14 mouse cellular contexts compared by ENCODE assay signal in genomic region chr10:83646351-83646885, GRCm38 (mm10). TPM values are rescaled to one million over a fixed set of nuclear protein-coding genes. Genes with fewer than 3 reads are reported as not detected.
DNase-seq lines count a peak whose midpoint lies in the region; ATAC-seq and TF ChIP-seq lines count a peak whose summit lies in the region.
"Had no signal": no experiment of that assay in that cellular context is flagged by ENCODE, and none has a peak within 500 bp of the region (broad histone marks: within the 10 kb centered on the region; RNA-seq: fewer than 3 reads in every experiment).

No protein-coding gene starts in this region.

- peaks cover 55% of the 10 kb centered on the region for H3K4me1 ChIP-seq in bone marrow macrophage, adult 2 months (ENCODE audit: control insufficient read depth, insufficient read depth, low read length)
- peaks cover 17% of the 10 kb centered on the region for H3K4me1 ChIP-seq in intestine, embryonic 15.5 days (replicated peaks)
- H3K4me1 ChIP-seq in megakaryocyte, embryonic 14.5 days = peaks cover 55% of the 10 kb centered on the region
- peaks cover 34% of the 10 kb centered on the region for H3K4me1 ChIP-seq in forebrain, embryonic 13.5 days

- H3K4me2 ChIP-seq in intestine, embryonic 15.5 days (replicated peaks) = 0 out of 2 replicates have a peak overlapping the region, but pooled peaks have one; percentile 1
- no peak overlapping the region for H3K4me2 ChIP-seq in forebrain, embryonic 13.5 days
- H3K4me2 ChIP-seq: embryonic facial prominence, embryonic 15.5 days had no signal

- TF ChIP-seq CTCF in bone marrow macrophage, adult 2 months (IDR thresholded peaks at IDR 0.05; ENCODE audit: low read depth, low read length) = no peak

- DNase-seq in heart, adult 18-20 months = peak; percentile 36 to 38
- no peak for DNase-seq in heart, postnatal 10 days
- no peak for DNase-seq in frontal cortex, postnatal 10 days (ENCODE audit: low spot score in 2 of 2)
- DNase-seq: adrenal gland, adult 2 months; midbrain, embryonic 14.5 days; thymus, postnatal 36 days had no signal

- H3K4me3 ChIP-seq in bone marrow macrophage, adult 2 months (ENCODE audit: insufficient read depth, low read length) = no peak overlapping the region
- no peak overlapping the region for H3K4me3 ChIP-seq in intestine, embryonic 15.5 days (replicated peaks)
- H3K4me3 ChIP-seq in megakaryocyte, embryonic 14.5 days (replicated peaks) = peak overlapping the region; percentile 50
- H3K4me3 ChIP-seq in forebrain, embryonic 13.5 days = no peak overlapping the region
- H3K4me3 ChIP-seq: embryonic facial prominence, embryonic 15.5 days; lung, embryonic 15.5 days; neural tube, embryonic 13.5 days had no signal

- no peaks in the 10 kb centered on the region for H3K27me3 ChIP-seq in intestine, embryonic 15.5 days (replicated peaks)
- H3K27me3 ChIP-seq in megakaryocyte, embryonic 14.5 days (replicated peaks) = peaks cover 57% of the 10 kb centered on the region
- H3K27me3 ChIP-seq in forebrain, embryonic 13.5 days = no peaks in the 10 kb centered on the region
- H3K27me3 ChIP-seq: embryonic facial prominence, embryonic 15.5 days; lung, embryonic 15.5 days; neural tube, embryonic 13.5 days had no signal

- intact Hi-C loops in heart, postnatal 10 days (cut with DNase I) = loop anchor here (1.0 to 5.0 kb wide), 3 partner anchors 30 to 131 kb away; no protein-coding TSS in a partner anchor

- H3K27ac ChIP-seq in bone marrow macrophage, adult 2 months (ENCODE audit: insufficient read depth, low read depth, low read length) = peak overlapping the region; percentile 80
- peak overlapping the region; percentile 44; the same call in 1 of the 2 replicates for H3K27ac ChIP-seq in intestine, embryonic 15.5 days
- no peak overlapping the region for H3K27ac ChIP-seq in forebrain, embryonic 13.5 days
- H3K27ac ChIP-seq: embryonic facial prominence, embryonic 15.5 days; neural tube, embryonic 13.5 days had no signal

- no peaks in the 10 kb centered on the region for H3K36me3 ChIP-seq in intestine, embryonic 15.5 days
- no peaks in the 10 kb centered on the region for H3K36me3 ChIP-seq in megakaryocyte, embryonic 14.5 days (replicated peaks; ENCODE audit: low read length)
- no peaks in the 10 kb centered on the region for H3K36me3 ChIP-seq in forebrain, embryonic 13.5 days (ENCODE audit: poor library complexity, severe bottlenecking)
- H3K36me3 ChIP-seq: embryonic facial prominence, embryonic 15.5 days; lung, embryonic 15.5 days; neural tube, embryonic 13.5 days had no signal

- WGBS in intestine, embryonic 15.5 days = 68% methylated on average over 7 of the region's 7 CpGs
- 88% methylated on average over 7 of the region's 7 CpGs for WGBS in forebrain, embryonic 13.5 days

- no peak overlapping the region for H3K9ac ChIP-seq in intestine, embryonic 15.5 days
- H3K9ac ChIP-seq in forebrain, embryonic 13.5 days = no peak overlapping the region
- H3K9ac ChIP-seq: embryonic facial prominence, embryonic 15.5 days; lung, embryonic 15.5 days had no signal

- H3K9me3 ChIP-seq in intestine, embryonic 15.5 days = no peaks in the 10 kb centered on the region
- H3K9me3 ChIP-seq in megakaryocyte, embryonic 14.5 days = no peaks in the 10 kb centered on the region
- H3K9me3 ChIP-seq in forebrain, embryonic 13.5 days (replicated peaks) = no peaks in the 10 kb centered on the region
- H3K9me3 ChIP-seq: embryonic facial prominence, embryonic 15.5 days; lung, embryonic 15.5 days; neural tube, embryonic 13.5 days had no signal

- peak; percentile 16; the same call in 1 of the 2 replicates for ATAC-seq in intestine, embryonic 15.5 days
- ATAC-seq in forebrain, embryonic 13.5 days = no peak
- ATAC-seq: inflammation-experienced regulatory T-cells, adult 6 months had no signal

- TF ChIP-seq POLR2A in bone marrow macrophage, adult 2 months (IDR thresholded peaks at IDR 0.05; ENCODE audit: borderline replicate concordance, low read depth, low read length) = no peak

RNA-seq across cellular contexts. Expression of gene Appl2, which starts 2.1 kb away (rescaled TPM):
- total RNA-seq in heart, adult 18-20 months (2021) = 10 to 100 TPM; 34.2 to 40.0 TPM
- 10 to 100 TPM; 42.9 to 45.9 TPM for total RNA-seq in heart, postnatal 10 days (2021)
- polyA plus RNA-seq in bone marrow macrophage, adult 2 months (2012; ENCODE audit: insufficient read depth, insufficient read length, missing spikeins) = 121 and 142 TPM in 2 replicates
- 46.0 and 49.1 TPM in 2 replicates for polyA plus RNA-seq in intestine, embryonic 15.5 days (2015; fragmentation: Nextera tagmentation; extraction: Ambion mirVana)
- 34.2 TPM in 1 of 2 replicates, not detected in the other for polyA plus RNA-seq in megakaryocyte, embryonic 14.5 days (2012; ENCODE audit: insufficient read depth, low replicate concordance)
- 34.5 and 37.6 TPM in 2 replicates for polyA plus RNA-seq in forebrain, embryonic 13.5 days (2015; fragmentation: Nextera tagmentation; extraction: Ambion mirVana)

Comparison
In these comparisons a context has a peak if more than half of its experiments do, and no peak if none do; other contexts are left out.
1. DNase-seq: peak in heart, adult 18-20 months (2 of 2); none in heart, postnatal 10 days (0 of 2) and frontal cortex, postnatal 10 days (0 of 2).